Mouse (Mus musculus) liver, postnatal 0 days (tissue): ENCODE measurements around the gene Limch1.

Experiments
- CTCF ChIP-seq: sonication (generic); IDR thresholded peaks from 2 replicates; pipeline ENCODE4 v1.5.1; 2016; ENCODE audit warnings: antibody characterized with exemption, low read depth
- EP300 ChIP-seq: IDR thresholded peaks from 2 replicates; pipeline ENCODE4 v1.6.1; 2016; ENCODE audit warnings: antibody characterized with exemption, low read depth, mild to moderate bottlenecking

- no peak for TF ChIP-seq EP300
- TF ChIP-seq CTCF: no peak
Measured at GRCm38 (mm10) chr5:66911068-66911467, 165.4 kb downstream of the Limch1 start.
